Mouse (Mus musculus) thymus, postnatal 4 days (tissue): ENCODE results near the gene Ctps.

Experiments
- DNase-seq: peaks from one replicate; pipeline ENCODE4 v3.0.0; 2021

Gene Ctps

GRCm38 (mm10) chr4:120570438-120571069, 478 bp upstream of the Ctps start:
- DNase-seq: no peak

GRCm38 (mm10) chr4:120569025-120569424, 1.1 kb downstream of the Ctps start:
- DNase-seq: no peak

DNA sequence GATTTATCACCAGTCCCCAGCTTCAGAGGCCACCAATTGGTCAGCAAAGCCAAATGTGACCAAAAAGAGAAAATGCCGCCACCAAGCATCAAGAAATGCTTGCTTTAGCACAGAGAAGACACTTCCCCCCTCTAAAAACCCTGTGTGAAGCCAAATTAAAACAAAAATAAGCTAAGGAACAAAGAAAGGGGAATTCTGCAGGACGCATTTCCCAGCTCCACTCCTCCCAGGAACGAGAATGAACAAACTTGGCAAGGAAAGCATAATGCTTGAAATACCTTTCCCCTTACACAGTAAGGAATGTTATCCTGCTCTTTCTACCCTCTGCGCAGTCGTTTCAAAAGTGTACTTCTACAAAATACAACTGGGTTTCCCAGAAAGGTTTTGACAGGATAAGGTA, 2.1 kb downstream of the Ctps start:
- DNase-seq: no peak

GRCm38 (mm10) chr4:120565726-120566125, 4.3 kb downstream of the Ctps start:
- DNase-seq: no peak

GRCm38 (mm10) chr4:120556592-120556991, 13.5 kb downstream of the Ctps start:
- DNase-seq: no peak

GRCm38 (mm10) chr4:120544896-120545295, 25.2 kb downstream of the Ctps start:
- DNase-seq: no peak

DNA sequence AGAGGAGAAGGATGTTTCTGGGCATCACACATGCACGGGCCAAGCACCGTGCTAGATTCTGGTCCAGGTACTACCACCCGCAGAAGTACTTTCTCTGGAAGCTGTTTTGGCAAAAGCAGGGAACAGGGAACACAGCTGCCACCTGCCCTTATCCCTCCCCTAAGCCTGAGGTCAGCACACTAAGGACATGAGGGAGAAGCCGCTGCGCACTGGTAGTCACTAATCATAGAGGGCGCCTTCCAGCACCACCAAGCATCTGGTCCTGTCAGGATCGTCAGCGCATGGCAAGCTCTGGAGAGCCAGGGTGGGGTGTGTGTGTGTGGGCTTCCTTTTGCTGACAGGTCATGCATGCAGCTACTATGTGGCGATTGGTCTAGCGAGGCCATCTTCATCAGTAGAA, 31.4 kb downstream of the Ctps start:
- no peak for DNase-seq

DNA sequence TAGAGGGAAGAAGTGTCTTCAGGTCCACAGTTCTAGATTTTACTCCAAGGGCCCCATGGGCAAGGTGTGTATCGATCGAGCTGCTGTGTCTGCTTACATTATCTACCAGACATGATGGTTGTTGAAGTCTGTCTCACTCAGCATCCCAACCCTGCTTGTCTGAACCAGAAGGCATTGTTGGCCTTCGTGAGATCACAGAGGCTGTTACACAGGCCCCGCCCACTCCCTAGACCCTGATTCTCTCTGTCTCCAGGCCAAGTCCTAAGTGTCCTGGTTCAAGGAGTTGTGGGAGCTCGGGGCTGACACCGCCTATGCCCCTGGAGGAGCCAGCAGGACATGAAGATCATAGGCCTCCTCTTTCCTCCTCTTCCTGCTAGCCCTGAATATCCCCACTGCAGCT, 38.1 kb downstream of the Ctps start, which contains the start of gene Slfnl1:
Gene Slfnl1, plus strand, starts transcription at position 246 of the 400 bp plus-strand sequence.
- DNase-seq: no peak

- DNase-seq: no peak
Observed at GRCm38 (mm10) chr4:120528171-120528570, 41.9 kb downstream of the Ctps start.

- DNase-seq: no peak
Observed at GRCm38 (mm10) chr4:120523092-120523491, 47.0 kb downstream of the Ctps start.

DNA sequence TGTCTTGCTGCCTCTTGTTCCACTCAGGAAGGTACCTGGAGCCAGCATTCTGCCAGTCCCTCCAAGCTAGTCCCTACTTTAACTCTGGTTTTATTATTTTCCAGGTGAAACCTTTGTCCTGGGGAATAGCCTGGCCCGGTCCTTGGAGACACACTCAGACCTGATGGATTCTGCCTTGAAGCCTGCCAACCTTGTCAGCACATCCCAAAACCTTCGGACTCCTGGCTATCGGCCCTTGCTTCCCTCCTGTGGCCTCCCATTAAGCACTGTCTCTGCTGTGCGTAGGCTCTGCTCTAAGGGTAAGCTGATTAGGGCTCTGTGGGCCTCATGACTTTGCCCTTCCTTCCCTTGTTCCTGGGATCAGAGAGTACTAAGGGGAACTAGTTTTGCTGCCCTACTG, 47.7 kb downstream of the Ctps start:
- DNase-seq: no peak

DNA sequence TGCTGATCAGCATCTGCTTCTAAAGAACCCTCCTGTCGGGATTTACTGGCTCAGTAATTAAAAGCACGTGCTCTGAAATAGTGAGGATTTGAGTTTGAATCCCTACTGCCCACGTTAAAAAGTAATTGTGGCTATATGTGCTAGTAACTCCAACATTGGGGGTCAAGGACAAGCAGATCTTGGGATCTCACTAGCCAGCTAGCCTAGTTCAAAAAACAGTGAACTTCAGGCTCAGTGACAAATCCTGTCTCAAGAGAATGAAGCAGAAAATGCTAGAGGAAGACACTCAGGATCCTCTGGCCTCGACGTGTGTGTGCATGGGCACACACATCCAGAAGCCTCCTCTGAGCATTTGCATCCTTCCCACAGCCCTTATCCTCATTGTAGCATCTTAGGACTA, 48.3 kb downstream of the Ctps start:
- no peak for DNase-seq

DNA sequence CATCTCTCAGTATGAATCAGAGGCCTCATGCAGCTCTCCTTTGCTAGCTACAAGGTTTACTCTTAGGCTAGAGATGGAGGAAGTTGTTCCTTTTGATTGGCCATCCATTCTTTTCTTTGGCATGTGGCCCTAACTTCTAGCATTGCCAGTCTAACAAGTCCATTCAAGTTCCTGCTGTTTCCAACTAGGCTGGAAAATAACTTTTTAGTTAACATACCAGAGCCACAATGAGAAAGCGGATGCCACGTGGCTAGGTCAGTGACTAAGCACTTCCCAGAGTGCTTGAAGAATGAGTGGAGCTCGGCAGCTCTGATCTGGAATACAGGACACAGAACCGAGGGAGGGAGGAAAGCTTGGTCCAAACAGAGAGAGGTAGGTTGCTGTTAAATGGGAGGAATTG, 52.7 kb downstream of the Ctps start:
- no peak for DNase-seq

DNA sequence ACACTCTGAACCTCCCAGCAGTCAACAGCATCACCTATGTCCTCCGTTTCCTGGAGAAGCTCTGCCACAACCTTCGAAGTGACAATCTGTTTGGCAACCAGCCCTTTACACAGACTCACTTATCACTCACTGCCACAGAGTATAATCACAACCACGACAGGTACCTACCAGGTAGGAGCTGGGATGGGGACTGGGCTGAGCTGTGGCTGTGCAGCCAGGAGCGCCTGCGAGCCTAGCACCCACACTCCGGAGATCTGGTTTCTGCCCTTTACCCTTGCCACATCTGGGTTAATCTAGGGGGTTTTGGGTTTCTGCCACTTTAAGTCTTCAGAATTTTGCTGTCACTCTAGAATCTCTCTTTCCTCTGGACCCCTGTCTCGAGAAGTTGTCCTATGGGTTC, 53.2 kb downstream of the Ctps start:
- DNase-seq: no peak

DNA sequence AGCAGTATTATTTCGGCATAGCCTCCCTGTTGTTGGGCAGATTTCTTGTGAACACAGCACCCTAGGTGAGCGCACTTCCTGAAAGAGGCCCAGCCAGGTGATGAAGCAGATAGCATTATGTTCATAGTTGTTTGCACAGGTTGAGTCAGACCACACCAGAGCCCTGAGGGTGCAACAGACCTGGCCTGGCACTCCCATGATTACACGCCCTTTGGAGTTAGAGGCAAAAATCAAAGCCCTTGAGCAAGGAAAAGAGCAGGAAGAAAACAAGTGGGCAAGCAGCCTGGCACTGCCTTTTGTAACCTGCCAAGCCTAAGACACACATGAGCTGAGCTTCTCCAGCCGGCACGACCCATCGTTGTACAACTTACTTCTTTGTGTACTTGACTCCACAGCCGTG, 53.6 kb downstream of the Ctps start:
- DNase-seq: no peak

DNA sequence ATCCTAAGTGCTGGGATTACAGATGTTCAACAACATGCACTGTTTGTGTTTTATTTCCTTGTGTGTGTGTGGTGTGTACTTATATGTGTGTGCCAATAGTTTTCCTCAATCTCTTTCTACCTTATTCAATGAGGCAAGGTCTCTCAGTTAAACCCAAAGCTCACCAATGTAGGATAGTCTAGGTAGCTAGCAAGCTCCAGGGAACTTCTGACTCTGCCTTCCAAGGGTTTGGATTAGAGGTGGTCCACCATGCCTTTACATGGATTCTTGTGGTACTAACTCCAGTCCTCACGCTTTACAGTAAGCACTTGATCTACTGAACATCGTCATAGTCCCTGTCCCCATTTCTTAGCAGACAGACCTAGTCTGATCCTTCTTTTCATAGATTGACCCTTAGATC, 55.7 kb downstream of the Ctps start:
- no peak for DNase-seq

GRCm38 (mm10) chr4:120511203-120511602, 58.9 kb downstream of the Ctps start:
- no peak for DNase-seq

GRCm38 (mm10) chr4:120506955-120507354, 63.1 kb downstream of the Ctps start:
- DNase-seq: no peak
